Mouse (Mus musculus) bone marrow, adult 2 months (tissue): ENCODE data around the gene Tmem35b. TPM values are rescaled to one million over a fixed set of nuclear protein-coding genes. Genes with fewer than 3 reads are reported as not detected.

Experiments used
- H3K27ac ChIP-seq: fragments of 200-500 bp; 2 replicates; pipeline ENCODE4 v1.5.1; 2012; ENCODE audit warnings: low read depth, mild to moderate bottlenecking, control low read depth, inconsistent platforms, low read length; ENCODE audit not compliant: control insufficient read depth, poor library complexity, insufficient read depth
- H3K4me1 ChIP-seq: fragments of 200-500 bp; 2 replicates; pipeline ENCODE4 v1.6.1; 2011; ENCODE audit warnings: low read length; ENCODE audit not compliant: control insufficient read depth, insufficient read depth
- H3K4me3 ChIP-seq: fragments of 200-500 bp; replicated peaks from 2 replicates; pipeline ENCODE3; 2011; ENCODE audit warnings: mild to moderate bottlenecking, low read depth, low read length, control low read depth; ENCODE audit not compliant: control insufficient read depth
- CTCF ChIP-seq: fragments of 200-500 bp; IDR thresholded peaks from 2 replicates; pipeline ENCODE4 v1.5.1; 2011; ENCODE audit warnings: low read length, control low read depth; ENCODE audit not compliant: control insufficient read depth, insufficient read depth
- POLR2A ChIP-seq: fragments of 200-500 bp; IDR thresholded peaks from 2 replicates; pipeline ENCODE4 v1.6.1; 2011; ENCODE audit warnings: low read depth, mild to moderate bottlenecking, control low read depth, low read length, borderline replicate concordance; ENCODE audit not compliant: control insufficient read depth
- WGBS: fragments of 180-500 bp; shearing (Covaris S2); methylation state at CpG from one replicate; pipeline ENCODE4 v1.1.7; 2018; 5-methylcytosine and 5-hydroxymethylcytosine counted together
- polyA plus RNA-seq: library from polyadenylated mRNA; stranded (reverse); fragments of >200 nt; gene quantifications from 2 replicates; pipeline ENCODE4 v1.2.4, GENCODE M21; 2011; ENCODE audit warnings: low replicate concordance; ENCODE audit not compliant: missing spikeins, insufficient read depth, insufficient read length

The Tmem35b gene
- polyA plus RNA-seq, 1 experiment, result 8.6 TPM

GRCm38 (mm10) chr4:127107566-127107965, 15.9 kb upstream of the Tmem35b start:
- Histone ChIP-seq H3K4me1 (no peaks in the 10 kb centered on the region; the same call in 1 of the 2 replicates), H3K4me3 (no peak overlapping the region), H3K27ac (no peak overlapping the region)
- no peak for TF ChIP-seq POLR2A
- no peak for TF ChIP-seq CTCF
- 81% methylated on average over 4 of the region's 4 CpGs for WGBS

- TF ChIP-seq POLR2A, result no peak
- TF ChIP-seq CTCF, result no peak
- H3K4me1 ChIP-seq, result no peaks in the 10 kb centered on the region; the same call in 1 of the 2 replicates
- no peak overlapping the region for H3K4me3 ChIP-seq
- 68% methylated on average over 4 of the region's 4 CpGs for WGBS
- H3K27ac ChIP-seq, result no peak overlapping the region
Measured at GRCm38 (mm10) chr4:127110570-127110969, 12.9 kb upstream of the Tmem35b start.

- H3K27ac ChIP-seq, result no peak overlapping the region
- H3K4me3 ChIP-seq, result no peak overlapping the region
- peaks cover 1% of the 10 kb centered on the region; the same call in 1 of the 2 replicates for H3K4me1 ChIP-seq
- TF ChIP-seq CTCF (no peak), POLR2A (no peak)
- 82% methylated on average over 1 of the region's 1 CpGs for WGBS
Measured at GRCm38 (mm10) chr4:127124331-127124730, 840 bp downstream of the Tmem35b start.

GRCm38 (mm10) chr4:127125834-127126463, 2.5 kb downstream of the Tmem35b start:
- WGBS, result under 1% methylated on average over 35 of the region's 35 CpGs
- Histone ChIP-seq H3K27ac (no peak overlapping the region), H3K4me1 (peaks cover 1% of the 10 kb centered on the region; the same call in 1 of the 2 replicates), H3K4me3 (peak overlapping the region; percentile 75)
- TF ChIP-seq CTCF (no peak), POLR2A (peak; percentile 69; the same call in 1 of the 2 replicates)

GRCm38 (mm10) chr4:127134687-127135086, 11.2 kb downstream of the Tmem35b start:
- Histone ChIP-seq H3K27ac (no peak overlapping the region), H3K4me1 (no peaks in the 10 kb centered on the region), H3K4me3 (no peak overlapping the region)
- 30% methylated on average over 1 of the region's 1 CpGs for WGBS
- TF ChIP-seq POLR2A (no peak), CTCF (no peak)

GRCm38 (mm10) chr4:127137591-127137990, 14.1 kb downstream of the Tmem35b start:
- Histone ChIP-seq H3K4me3 (no peak overlapping the region), H3K27ac (no peak overlapping the region), H3K4me1 (no peaks in the 10 kb centered on the region)
- WGBS, result 75% methylated on average over 5 of the region's 5 CpGs
- no peak for TF ChIP-seq POLR2A
- TF ChIP-seq CTCF, result no peak

GRCm38 (mm10) chr4:127138486-127138885, 15.0 kb downstream of the Tmem35b start:
- 60% methylated on average over 6 of the region's 6 CpGs for WGBS
- H3K4me3 ChIP-seq, result no peak overlapping the region
- H3K4me1 ChIP-seq, result no peaks in the 10 kb centered on the region
- TF ChIP-seq CTCF (no peak), POLR2A (no peak)
- H3K27ac ChIP-seq, result no peak overlapping the region

GRCm38 (mm10) chr4:127150031-127150430, 26.5 kb downstream of the Tmem35b start:
- Histone ChIP-seq H3K4me1 (no peaks in the 10 kb centered on the region), H3K27ac (no peak overlapping the region), H3K4me3 (no peak overlapping the region)
- WGBS, result 80% methylated on average over 13 of the region's 13 CpGs
- no peak for TF ChIP-seq POLR2A
- TF ChIP-seq CTCF, result no peak
